Mouse (Mus musculus): ENCODE data around the gene Cdkl1. TPM values are rescaled to one million over a fixed set of nuclear protein-coding genes. Genes with fewer than 3 reads are reported as not detected.

Cdkl1 gene
- polyA plus RNA-seq, 1 experiment, result 99.0 TPM

DNA sequence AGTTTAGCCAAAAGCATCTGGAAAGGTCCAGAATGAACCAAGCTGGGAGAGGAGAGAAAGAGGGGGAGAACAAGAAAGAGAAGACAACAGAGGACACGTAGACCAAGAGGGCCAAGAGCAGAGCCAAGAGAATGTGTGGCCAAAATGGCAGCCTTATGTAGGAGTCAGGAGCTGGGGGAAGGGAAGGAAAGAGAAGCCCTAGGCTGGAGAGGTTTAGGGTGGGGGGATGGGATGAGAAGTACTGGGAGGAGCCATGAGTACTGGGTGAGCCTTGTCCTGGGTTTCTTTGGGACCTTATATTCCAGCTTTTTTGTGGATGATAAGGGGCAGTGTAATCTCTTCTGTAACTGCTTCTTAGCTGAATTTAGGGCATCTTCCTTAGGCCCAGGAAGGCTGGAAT, 61.8 kb downstream of the Cdkl1 start:
- Histone ChIP-seq H3K4me1 (ENCODE audit: control insufficient read depth, insufficient read depth, low read length) (peaks cover 10% of the 10 kb centered on the region), H3K27me3 (replicated peaks; ENCODE audit: control insufficient read depth, insufficient read depth, low read length) (no peaks in the 10 kb centered on the region), H3K36me3 (ENCODE audit: control insufficient read depth, insufficient read depth, low read length) (no peaks in the 10 kb centered on the region), H3K27ac (ENCODE audit: insufficient read depth, low read depth, low read length) (no peak overlapping the region), H3K4me3 (ENCODE audit: insufficient read depth, low read depth, low read length) (no peak overlapping the region)
- DNase-seq, result no peak
- 100% methylated on average over 1 of the region's 1 CpGs for WGBS
- TF ChIP-seq CTCF (conservative IDR thresholded peaks at IDR 0.05; ENCODE audit: insufficient read depth, insufficient read length, low read depth, low read length), result no peak
- no peak for TF ChIP-seq POLR2A (IDR thresholded peaks at IDR 0.05; ENCODE audit: low read depth, low read length)

DNA sequence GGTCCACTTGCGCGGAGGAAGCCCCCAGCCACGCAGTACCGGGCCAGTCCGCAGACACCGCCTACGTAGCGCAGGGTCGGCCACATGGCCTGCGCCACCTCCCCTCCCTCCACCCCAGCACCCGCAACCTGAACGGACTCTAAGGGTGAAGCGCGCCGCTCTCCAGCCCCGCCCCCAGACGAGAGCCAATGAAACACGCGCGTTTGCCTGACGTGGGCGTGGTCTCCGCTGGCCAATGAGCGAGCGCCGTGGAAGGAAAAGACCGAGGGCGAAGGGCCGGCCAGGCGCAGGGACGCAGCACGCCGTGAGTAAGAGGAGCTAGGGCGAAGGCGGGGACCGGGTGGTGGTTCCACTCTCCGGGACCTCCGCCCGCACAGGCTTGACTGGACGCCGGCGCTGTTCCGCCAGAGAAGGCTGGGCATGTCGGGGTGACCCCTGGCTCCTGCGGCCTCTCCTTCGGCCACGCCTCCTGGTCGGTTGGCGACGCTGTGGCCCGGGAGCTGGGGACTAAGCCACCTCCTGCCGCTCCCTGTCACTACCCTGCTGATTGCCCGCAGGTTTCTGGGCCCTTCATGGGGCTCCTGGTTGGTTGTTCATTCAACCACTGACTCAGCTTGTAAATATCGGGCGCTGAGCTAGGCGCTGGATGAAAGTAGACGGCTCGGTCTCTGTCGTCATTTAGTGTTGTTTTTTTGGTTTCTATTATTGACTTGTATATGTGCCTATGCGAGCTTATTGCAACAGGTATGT, 66.2 kb downstream of the Cdkl1 start, which contains the start of the genes L2hgdh and Atp5s:
Gene L2hgdh (minus strand): TSS at position 163 of the 750 bp plus-strand sequence.
Gene Atp5s (plus strand): TSS at position 240 of the 750 bp plus-strand sequence.
- peak within 1 kb of the TSS; percentile 82 for H3K4me3 ChIP-seq (ENCODE audit: insufficient read depth, low read depth, low read length)
- peak within 1 kb of the TSS; percentile 85 for H3K27ac ChIP-seq (ENCODE audit: insufficient read depth, low read depth, low read length)
- no peaks in the 10 kb centered on the region for H3K36me3 ChIP-seq (ENCODE audit: control insufficient read depth, insufficient read depth, low read length)
- H3K27me3 ChIP-seq (replicated peaks; ENCODE audit: control insufficient read depth, insufficient read depth, low read length), result no peaks in the 10 kb centered on the region
- peak; percentile 99 for DNase-seq
- peaks cover 6% of the 10 kb centered on the region; the same call in 1 of the 2 replicates for H3K4me1 ChIP-seq (ENCODE audit: control insufficient read depth, insufficient read depth, low read length)
- TF ChIP-seq POLR2A (IDR thresholded peaks at IDR 0.05; ENCODE audit: low read depth, low read length) (peak; percentile 86), CTCF (conservative IDR thresholded peaks at IDR 0.05; ENCODE audit: insufficient read depth, insufficient read length, low read depth, low read length) (0 out of 2 replicates have a peak, but pooled peaks have one; percentile 3)
- under 1% methylated on average over 60 of the region's 60 CpGs for whole genome bisulfite sequencing

DNA sequence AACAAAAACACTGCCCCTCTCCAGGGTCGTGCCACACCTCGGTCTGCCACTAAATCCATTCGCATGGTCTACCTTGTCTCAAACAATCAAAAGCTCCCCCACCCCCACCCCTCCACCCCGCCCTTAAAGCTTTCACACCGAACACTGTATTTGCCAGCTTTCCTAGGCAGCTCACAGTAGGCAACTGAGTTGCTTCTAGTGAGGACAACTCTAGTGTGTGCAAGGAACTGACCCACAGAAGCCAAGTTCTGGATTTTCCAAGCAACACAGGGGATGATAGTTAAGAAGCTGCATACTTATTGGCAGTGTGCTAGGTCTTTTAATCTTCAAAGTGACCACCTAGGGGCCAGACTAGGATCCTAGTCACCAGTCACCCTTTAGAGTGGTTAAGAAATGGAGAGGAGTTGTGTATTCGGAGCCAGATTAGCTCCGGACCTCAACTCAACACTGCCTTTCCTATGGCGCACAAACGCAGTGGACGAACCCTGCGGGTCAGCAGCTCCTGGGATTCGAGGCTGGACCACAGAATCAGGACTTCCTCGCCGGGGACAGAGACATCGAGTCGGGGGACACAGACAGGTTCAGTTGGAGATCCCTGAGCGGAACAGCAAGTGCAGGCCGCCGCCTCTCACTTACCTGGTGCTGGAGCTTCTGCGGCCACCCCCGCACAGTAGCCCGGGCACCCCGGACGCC, 66.9 kb downstream of the Cdkl1 start:
- H3K4me3 ChIP-seq (ENCODE audit: insufficient read depth, low read depth, low read length), result peak overlapping the region; percentile 82
- H3K27ac ChIP-seq (ENCODE audit: insufficient read depth, low read depth, low read length), result peak overlapping the region; percentile 30
- DNase-seq, result peak; percentile 25
- WGBS, result 3% methylated on average over 24 of the region's 24 CpGs
- no peaks in the 10 kb centered on the region for H3K36me3 ChIP-seq (ENCODE audit: control insufficient read depth, insufficient read depth, low read length)
- TF ChIP-seq CTCF (conservative IDR thresholded peaks at IDR 0.05; ENCODE audit: insufficient read depth, insufficient read length, low read depth, low read length) (no peak), POLR2A (IDR thresholded peaks at IDR 0.05; ENCODE audit: low read depth, low read length) (no peak)
- peaks cover 6% of the 10 kb centered on the region; the same call in 1 of the 2 replicates for H3K4me1 ChIP-seq (ENCODE audit: control insufficient read depth, insufficient read depth, low read length)
- no peaks in the 10 kb centered on the region for H3K27me3 ChIP-seq (replicated peaks; ENCODE audit: control insufficient read depth, insufficient read depth, low read length)

DNA sequence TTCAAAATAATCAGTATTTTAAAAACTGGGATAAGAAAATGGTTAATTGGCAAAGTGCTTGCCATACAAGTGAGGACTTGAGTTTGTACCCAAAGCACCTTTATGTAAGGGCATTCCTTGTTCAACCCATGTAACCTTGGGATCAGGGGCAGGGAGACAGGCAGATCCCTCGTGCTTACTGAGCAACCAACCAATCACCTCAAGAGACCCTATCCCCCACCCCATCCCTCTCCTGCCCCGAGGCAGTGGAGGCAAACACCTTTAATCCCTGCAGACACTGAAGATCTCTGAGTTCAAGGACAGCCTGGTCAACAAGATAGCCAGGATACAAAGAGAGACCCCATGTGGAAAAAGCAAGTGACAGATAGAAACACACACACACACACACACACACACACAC, 67.7 kb downstream of the Cdkl1 start:
- no peak overlapping the region for H3K27ac ChIP-seq (ENCODE audit: insufficient read depth, low read depth, low read length)
- peaks cover 6% of the 10 kb centered on the region; the same call in 1 of the 2 replicates for H3K4me1 ChIP-seq (ENCODE audit: control insufficient read depth, insufficient read depth, low read length)
- WGBS, result 38% methylated on average over 2 of the region's 2 CpGs
- H3K4me3 ChIP-seq (ENCODE audit: insufficient read depth, low read depth, low read length), result peak overlapping the region; percentile 82
- H3K36me3 ChIP-seq (ENCODE audit: control insufficient read depth, insufficient read depth, low read length), result no peaks in the 10 kb centered on the region
- DNase-seq, result peak; percentile 24
- TF ChIP-seq CTCF (conservative IDR thresholded peaks at IDR 0.05; ENCODE audit: insufficient read depth, insufficient read length, low read depth, low read length) (no peak), POLR2A (IDR thresholded peaks at IDR 0.05; ENCODE audit: low read depth, low read length) (no peak)
- H3K27me3 ChIP-seq (replicated peaks; ENCODE audit: control insufficient read depth, insufficient read depth, low read length), result no peaks in the 10 kb centered on the region

DNA sequence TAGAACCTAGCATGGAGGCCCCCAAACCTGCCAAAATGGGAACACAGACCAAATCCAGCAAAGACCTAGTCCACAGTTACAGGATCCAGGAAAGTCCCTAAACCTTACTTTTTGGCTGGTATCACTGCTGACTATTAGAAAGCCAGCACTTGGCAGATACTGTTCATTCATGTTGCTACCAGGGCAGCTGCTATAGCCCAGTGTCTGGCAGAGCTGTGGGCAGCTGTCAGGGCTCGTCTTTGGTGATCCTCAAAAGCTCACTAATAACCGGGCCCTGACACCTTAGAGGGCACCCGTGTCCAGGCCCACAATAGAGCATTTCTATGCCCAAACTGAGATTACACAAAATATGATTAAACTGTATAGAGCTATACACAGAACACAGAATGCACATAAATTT, 68.2 kb downstream of the Cdkl1 start:
- peaks cover 6% of the 10 kb centered on the region; the same call in 1 of the 2 replicates for H3K4me1 ChIP-seq (ENCODE audit: control insufficient read depth, insufficient read depth, low read length)
- DNase-seq, result no peak
- no peaks in the 10 kb centered on the region for H3K27me3 ChIP-seq (replicated peaks; ENCODE audit: control insufficient read depth, insufficient read depth, low read length)
- TF ChIP-seq POLR2A (IDR thresholded peaks at IDR 0.05; ENCODE audit: low read depth, low read length), result no peak
- TF ChIP-seq CTCF (conservative IDR thresholded peaks at IDR 0.05; ENCODE audit: insufficient read depth, insufficient read length, low read depth, low read length), result no peak
- WGBS, result 85% methylated on average over 3 of the region's 3 CpGs
- no peaks in the 10 kb centered on the region for H3K36me3 ChIP-seq (ENCODE audit: control insufficient read depth, insufficient read depth, low read length)
- H3K27ac ChIP-seq (ENCODE audit: insufficient read depth, low read depth, low read length), result no peak overlapping the region
- H3K4me3 ChIP-seq (ENCODE audit: insufficient read depth, low read depth, low read length), result no peak overlapping the region

DNA sequence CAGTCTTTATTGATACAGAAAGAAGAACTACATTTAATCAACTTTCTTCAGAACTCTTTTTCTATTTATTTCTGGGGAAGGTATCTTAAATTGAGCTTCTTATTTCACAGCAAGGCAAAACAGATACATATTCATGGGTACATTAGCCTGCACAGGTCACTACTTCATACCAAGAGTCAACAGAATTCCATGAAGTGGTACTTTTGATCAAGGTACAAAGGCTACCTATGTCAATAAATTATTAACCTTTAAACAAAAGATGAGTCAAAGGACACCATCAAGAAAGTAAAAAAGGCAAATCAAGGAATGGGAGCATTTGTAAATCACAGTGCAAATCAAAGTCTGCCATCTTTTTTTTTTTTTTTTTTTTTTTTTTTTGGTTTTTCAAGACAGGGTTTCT, 77.4 kb downstream of the Cdkl1 start:
- no peak for TF ChIP-seq CTCF (conservative IDR thresholded peaks at IDR 0.05; ENCODE audit: insufficient read depth, insufficient read length, low read depth, low read length)
- TF ChIP-seq POLR2A (IDR thresholded peaks at IDR 0.05; ENCODE audit: low read depth, low read length), result no peak
- peak; percentile 72 for DNase-seq
- Histone ChIP-seq H3K4me1 (ENCODE audit: control insufficient read depth, insufficient read depth, low read length) (no peaks in the 10 kb centered on the region), H3K27me3 (replicated peaks; ENCODE audit: control insufficient read depth, insufficient read depth, low read length) (no peaks in the 10 kb centered on the region), H3K36me3 (ENCODE audit: control insufficient read depth, insufficient read depth, low read length) (no peaks in the 10 kb centered on the region; the same call in 1 of the 2 replicates), H3K4me3 (ENCODE audit: insufficient read depth, low read depth, low read length) (no peak overlapping the region), H3K27ac (ENCODE audit: insufficient read depth, low read depth, low read length) (no peak overlapping the region; the same call in 1 of the 2 replicates)
